Mouse (Mus musculus) adrenal gland, postnatal 25 days (tissue): Measurements from ENCODE around the gene Ager. TPM values are rescaled to one million over a fixed set of nuclear protein-coding genes. Genes with fewer than 3 reads are reported as not detected.
A peak's percentile ranks its signal among the peaks of the same experiment; 100 is the strongest.

ENCODE experiments used
- DNase-seq: peaks from one replicate; pipeline ENCODE4 v3.0.0; 2021; ENCODE audit warnings: mixed read lengths
- total RNA-seq: library from RNA; stranded (reverse); gene quantifications from 2 replicates; pipeline ENCODE4 v1.2.3, GENCODE M21; 2021

Ager gene
- total RNA-seq, 1 experiment from 2014 or later, result 1.5 TPM

- DNase-seq, result peak; percentile 68
These were observed 34.6 kb downstream of the Ager start for GRCm38 (mm10) chr17:34632261-34632691.

DNA sequence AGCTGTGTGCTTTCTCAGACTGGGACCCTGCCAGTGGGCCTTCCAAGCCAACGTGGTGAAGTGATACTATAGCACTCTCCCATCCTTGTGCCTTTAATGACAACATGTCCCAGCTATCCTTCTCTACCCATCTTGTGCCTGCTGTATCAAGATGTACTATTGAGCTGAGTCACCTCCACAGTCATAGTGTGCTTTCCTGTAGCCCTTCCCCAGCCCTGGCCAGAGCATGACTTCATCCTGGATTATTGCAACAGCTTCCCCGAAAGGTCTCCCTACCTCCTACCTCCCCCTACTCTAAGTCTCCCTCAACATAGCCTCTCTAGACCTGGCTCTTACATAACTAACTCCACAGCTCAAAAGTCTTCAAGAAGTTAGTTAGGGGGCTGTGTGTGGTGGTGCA is 38.0 kb downstream of the Ager start:
- DNase-seq, result no peak

DNA sequence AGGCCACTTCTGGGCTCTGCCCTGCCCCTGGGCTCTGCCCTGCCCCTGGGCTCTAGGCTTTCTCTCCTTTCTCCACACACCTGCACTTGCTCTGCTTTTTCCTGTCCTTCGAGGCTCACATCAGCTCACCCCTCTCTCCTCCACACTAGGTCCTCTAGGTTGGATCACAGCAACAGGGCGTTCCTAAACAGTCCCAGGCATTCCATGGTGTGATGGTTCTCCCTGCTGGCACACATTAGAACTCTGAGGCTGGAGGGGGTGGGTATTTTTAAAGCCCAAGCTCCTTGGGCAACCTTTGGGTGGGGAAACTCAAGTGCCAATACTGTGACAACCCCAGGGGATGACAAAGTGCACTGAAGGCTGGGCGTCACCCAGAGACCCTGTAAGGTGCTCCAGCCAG is 39.8 kb downstream of the Ager start:
- no peak for DNase-seq

GRCm38 (mm10) chr17:34639461-34640255 is 42.0 kb downstream of the Ager start:
- no peak for DNase-seq

GRCm38 (mm10) chr17:34640778-34641601 is 43.3 kb downstream of the Ager start:
- no peak for DNase-seq

DNA sequence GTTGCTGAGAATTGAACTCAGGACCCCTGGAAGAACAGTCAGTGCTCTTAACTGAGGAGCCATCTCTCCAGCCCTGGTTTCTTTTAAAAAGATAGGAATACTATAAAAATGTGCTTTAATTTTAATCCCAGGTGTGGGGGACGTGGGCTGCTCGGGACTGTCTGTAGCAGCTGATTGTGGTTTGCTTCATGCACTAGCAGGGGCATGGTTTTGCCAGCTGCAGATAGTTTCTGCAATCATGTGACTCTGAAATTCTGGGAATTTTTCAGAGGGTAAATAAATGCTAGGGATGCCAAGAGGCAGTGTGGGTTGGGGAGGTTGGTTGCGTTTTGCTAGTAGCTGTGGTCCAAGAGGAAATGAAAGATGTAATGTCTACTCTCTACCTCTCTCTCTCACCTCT is 44.3 kb downstream of the Ager start:
- no peak for DNase-seq

- no peak for DNase-seq
These were observed 45.7 kb downstream of the Ager start for GRCm38 (mm10) chr17:34643379-34643778.

DNA sequence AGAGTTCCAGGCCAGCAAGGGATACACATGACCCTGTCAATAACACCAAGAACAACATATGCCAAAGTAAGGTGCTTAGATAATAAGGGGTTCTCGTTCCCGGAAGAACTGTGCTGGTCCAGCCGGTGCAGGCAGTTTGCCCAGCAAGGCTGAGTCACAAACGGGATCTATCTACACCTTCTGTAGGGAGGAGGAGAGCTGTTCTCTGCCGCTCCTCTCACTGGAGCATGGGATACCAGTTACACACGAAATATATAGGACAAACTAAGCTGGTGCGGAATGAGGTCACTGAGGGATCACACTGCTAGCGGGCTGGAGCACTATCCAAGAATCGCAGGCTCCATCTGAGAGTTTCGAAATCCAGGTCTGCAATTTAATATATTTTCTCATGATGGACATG is 46.3 kb downstream of the Ager start:
- DNase-seq, result no peak

GRCm38 (mm10) chr17:34644608-34645007 is 46.9 kb downstream of the Ager start, which contains the start of gene Fkbpl:
Fkbpl (plus strand) TSS chr17:34644764.
- DNase-seq, result peak; percentile 90

DNA sequence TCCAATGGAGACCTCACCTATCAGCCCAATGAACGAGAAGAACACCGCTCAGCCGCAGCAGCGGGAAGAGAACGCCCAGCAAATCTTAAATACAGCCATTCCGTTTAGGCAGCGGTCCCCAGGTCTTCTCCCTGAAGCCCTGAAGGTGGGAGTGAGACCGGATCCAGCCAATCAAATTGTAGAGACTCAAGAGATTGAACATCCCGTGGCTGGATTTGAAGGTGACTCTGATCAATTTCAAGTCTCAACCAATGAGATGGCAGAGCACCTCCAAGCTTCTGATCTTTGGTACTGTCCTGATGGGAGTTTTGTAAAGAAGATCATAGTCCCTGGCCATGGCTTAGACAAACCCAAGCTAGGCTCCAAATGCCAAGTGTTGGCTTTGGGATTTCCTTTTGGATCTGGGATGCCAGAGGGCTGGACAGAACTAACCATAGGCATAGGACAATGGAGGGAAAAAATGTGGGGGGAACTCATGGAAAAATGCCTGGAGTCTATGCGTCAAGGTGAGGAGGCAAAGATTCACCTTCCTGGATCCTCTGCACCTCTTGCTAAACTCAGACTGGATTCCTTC is 47.7 kb downstream of the Ager start:
- DNase-seq, result no peak

- DNase-seq, result no peak
These were observed 48.3 kb downstream of the Ager start for GRCm38 (mm10) chr17:34645831-34646511.

- DNase-seq, result peak; percentile 93
These were observed 49.5 kb downstream of the Ager start, which contains the start of gene Atf6b for GRCm38 (mm10) chr17:34646906-34647787. Atf6b (plus strand) TSS chr17:34647146.

GRCm38 (mm10) chr17:34648141-34648890 is 50.7 kb downstream of the Ager start:
- no peak for DNase-seq

GRCm38 (mm10) chr17:34649106-34649864 is 51.6 kb downstream of the Ager start:
- no peak for DNase-seq

Other genes with a start within 250 kb of the Ager start
- gene Btnl2, start 243.0 kb upstream of the Ager start, total RNA-seq, result 0.43 TPM in 1 of 2 replicates, not detected in the other
- gene Btnl1, start 220.7 kb upstream of the Ager start, total RNA-seq, result not detected in 2 replicates
- 1.7 and 3.4 TPM in 2 replicates for gene BC051142, start 199.0 kb upstream of the Ager start, total RNA-seq
- not detected in 2 replicates for gene Btnl4, start 120.5 kb upstream of the Ager start, total RNA-seq
- gene Btnl6, start 80.5 kb upstream of the Ager start, total RNA-seq, result not detected in 2 replicates
- gene Notch4, start 33.6 kb upstream of the Ager start, total RNA-seq, result 27.8 and 29.5 TPM in 2 replicates
- gene Gpsm3, start 8.1 kb upstream of the Ager start, total RNA-seq, result 4.6 and 4.9 TPM in 2 replicates
- 36.4 and 51.6 TPM in 2 replicates for gene Pbx2, start 6.6 kb upstream of the Ager start, total RNA-seq
- 79.3 and 91.3 TPM in 2 replicates for gene Rnf5, start 5.8 kb downstream of the Ager start, total RNA-seq
- 105 and 122 TPM in 2 replicates for gene Agpat1, start 6.4 kb downstream of the Ager start, total RNA-seq
- gene Egfl8, start 18.1 kb downstream of the Ager start, total RNA-seq, result 3.0 and 3.8 TPM in 2 replicates
- gene Ppt2, start 30.6 kb downstream of the Ager start, total RNA-seq, result 56.9 and 61.1 TPM in 2 replicates
- 10.8 and 13.5 TPM in 2 replicates for gene Prrt1, start 31.7 kb downstream of the Ager start, total RNA-seq
- 13.4 TPM in 2 replicates for gene Fkbpl, start 46.9 kb downstream of the Ager start, total RNA-seq
- gene Atf6b, start 49.3 kb downstream of the Ager start, total RNA-seq, result 50.4 and 52.5 TPM in 2 replicates
- gene Tnxb, start 72.7 kb downstream of the Ager start, total RNA-seq, result 23.7 and 25.4 TPM in 2 replicates
- gene C4b, start 146.0 kb downstream of the Ager start, total RNA-seq, result 134 and 138 TPM in 2 replicates
- 6,026 and 7,512 TPM in 2 replicates for gene Cyp21a1, start 206.7 kb downstream of the Ager start, total RNA-seq
- 45.1 and 45.5 TPM in 2 replicates for gene Stk19, start 239.1 kb downstream of the Ager start, total RNA-seq
- gene Dxo, start 239.2 kb downstream of the Ager start, total RNA-seq, result 54.8 and 65.0 TPM in 2 replicates